Mouse (Mus musculus): Measurements from ENCODE around the gene Bach2. TPM values are rescaled to one million over a fixed set of nuclear protein-coding genes. Genes with fewer than 3 reads are reported as not detected.

Gene Bach2
- polyA plus RNA-seq, 2 experiments from 2014 or later, result 21.5 to 23.6 TPM

DNA sequence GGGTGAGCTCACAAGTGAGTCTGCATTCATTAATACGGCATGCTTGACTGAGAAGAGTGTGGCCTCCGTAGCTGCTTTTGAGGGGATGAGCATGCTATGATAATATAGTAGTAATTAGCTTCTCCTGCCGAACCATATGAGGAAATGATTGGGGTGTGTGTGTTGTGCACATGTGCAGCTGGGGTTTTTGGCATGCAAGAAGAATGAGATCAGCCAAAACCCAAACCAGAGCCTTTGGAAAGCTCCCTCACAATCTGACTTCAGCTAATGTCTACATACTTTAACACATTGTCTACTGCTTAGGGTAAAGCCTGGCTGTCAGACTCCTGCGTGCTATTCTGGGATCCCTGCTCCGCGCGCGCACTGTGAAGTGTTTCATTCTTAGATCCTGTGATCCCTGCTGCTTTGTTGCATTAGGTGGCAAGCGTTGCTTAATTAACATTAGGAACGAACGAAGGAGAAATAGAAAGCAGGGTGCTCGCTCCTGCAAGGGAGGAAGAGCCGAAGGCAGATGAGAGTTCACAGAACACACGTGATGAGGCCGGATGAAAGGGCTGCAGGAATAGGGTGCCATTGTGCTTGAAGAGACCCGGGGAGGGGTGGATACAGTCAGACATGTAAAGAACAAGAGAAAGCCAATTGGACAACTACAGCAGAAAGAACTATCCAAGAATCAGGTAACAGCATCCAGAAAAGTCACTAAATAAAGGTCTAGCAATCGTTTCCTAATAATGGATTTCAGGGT, 248.2 kb downstream of the Bach2 start:
- ATAC-seq, result no peak

GRCm38 (mm10) chr4:32489186-32489585, 250.6 kb downstream of the Bach2 start:
- no peak for ATAC-seq

GRCm38 (mm10) chr4:32491176-32491575, 252.6 kb downstream of the Bach2 start:
- no peak for ATAC-seq

DNA sequence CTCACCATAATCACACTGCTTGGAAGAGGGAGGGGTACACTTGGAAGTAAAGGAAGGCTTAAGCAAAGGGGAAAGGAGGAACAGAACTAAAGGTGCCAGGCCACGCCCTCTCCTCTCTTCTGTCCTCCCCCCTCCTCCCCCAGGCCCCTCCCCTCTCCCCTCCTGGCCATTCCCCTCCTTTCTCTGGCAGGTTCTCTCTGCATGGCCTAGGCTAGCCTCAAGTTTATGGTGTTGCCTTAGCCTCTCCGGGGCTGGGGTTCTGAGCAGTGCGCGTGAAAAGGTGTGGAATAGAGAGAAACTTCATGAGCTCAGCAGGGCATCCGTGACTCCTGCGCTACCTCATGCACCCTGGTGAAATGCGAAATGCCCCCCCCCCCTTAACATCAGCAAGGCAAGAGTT, 254.2 kb downstream of the Bach2 start:
- ATAC-seq, result no peak

- no peak for ATAC-seq
These were observed 263.2 kb downstream of the Bach2 start for GRCm38 (mm10) chr4:32501780-32502179.

DNA sequence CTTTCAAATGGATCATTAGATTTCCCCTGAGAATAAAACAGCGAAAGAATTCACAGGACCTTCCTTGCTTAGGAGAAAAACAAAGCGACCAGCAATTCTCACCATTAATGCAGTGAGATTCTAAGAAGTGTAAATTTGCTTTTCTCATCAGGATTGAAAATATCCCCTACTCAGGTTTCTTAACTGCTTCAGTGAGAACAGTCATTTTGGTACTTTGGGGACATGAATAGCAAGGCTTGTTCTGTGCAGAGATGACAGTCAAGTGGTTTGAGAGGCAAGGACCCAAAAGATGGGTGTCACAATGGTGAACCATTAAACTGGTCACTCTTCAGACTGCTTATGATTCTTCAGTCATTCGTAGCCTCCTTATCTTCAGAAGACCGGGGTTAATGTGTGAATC, 263.6 kb downstream of the Bach2 start:
- no peak for ATAC-seq

DNA sequence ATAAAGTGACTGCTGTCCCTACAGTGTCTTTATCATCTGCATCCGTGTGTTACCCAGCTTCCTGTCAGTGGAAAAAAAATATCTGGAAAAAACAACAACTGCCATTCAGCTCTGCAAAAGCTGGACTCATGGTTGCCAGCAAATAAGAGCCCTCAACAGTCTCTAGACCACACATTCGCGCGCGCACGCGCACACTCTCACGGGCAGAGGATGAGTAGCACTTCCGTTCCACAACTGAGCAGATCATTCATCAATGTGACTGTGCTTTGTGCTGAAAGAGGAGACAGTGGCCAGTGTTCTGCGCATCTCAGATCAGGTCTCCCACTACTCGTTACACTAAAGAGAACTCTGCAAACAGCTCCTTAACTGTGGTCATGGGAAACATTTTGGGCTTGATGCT, 265.6 kb downstream of the Bach2 start:
- ATAC-seq, result no peak

DNA sequence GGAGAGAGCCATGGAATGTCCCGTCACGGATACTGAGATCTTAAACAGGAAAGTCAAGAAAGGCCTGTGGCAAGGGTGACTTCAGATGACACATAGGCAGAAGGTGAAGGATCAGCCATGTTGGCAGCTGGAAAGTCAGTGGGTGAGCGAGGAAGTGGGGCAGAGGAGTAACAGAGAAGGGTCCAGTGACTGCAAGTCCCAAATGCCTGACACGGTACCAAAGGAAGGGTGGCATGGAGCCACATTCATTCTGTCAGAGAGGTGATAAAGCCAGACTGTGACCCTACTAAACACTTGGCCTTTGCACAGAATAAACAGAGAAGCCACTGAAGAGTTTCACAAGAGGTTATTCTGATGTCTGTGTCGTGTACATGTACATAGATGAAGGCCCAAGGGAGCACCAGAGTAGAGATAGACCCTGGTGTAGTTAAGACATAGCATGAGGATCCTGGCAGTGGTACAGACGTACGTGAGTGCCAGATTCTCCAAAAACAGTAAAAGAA, 267.8 kb downstream of the Bach2 start:
- no peak for ATAC-seq

DNA sequence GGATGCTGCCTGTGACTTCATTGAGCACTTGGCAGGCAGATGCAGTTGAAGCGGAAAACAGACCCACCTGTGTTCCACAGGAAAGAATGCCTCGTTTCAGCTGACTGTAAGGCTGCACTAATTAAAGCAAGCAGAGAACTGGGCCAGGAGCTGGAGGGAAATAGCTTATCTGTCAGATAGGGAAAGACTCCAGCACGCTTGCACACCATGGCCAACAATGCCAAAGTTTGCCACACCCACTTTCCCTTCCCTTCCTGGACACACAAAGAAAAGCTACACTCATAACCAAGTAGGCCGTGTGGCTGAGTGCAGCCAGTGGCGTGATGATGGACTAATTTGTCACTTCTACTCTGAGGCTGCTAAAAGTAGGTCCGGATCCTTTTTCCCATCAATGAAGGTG, 268.4 kb downstream of the Bach2 start:
- no peak for ATAC-seq

- no peak for ATAC-seq
These were observed 270.0 kb downstream of the Bach2 start for GRCm38 (mm10) chr4:32508572-32508971.

- no peak for ATAC-seq
These were observed 270.4 kb downstream of the Bach2 start for GRCm38 (mm10) chr4:32508996-32509395.

DNA sequence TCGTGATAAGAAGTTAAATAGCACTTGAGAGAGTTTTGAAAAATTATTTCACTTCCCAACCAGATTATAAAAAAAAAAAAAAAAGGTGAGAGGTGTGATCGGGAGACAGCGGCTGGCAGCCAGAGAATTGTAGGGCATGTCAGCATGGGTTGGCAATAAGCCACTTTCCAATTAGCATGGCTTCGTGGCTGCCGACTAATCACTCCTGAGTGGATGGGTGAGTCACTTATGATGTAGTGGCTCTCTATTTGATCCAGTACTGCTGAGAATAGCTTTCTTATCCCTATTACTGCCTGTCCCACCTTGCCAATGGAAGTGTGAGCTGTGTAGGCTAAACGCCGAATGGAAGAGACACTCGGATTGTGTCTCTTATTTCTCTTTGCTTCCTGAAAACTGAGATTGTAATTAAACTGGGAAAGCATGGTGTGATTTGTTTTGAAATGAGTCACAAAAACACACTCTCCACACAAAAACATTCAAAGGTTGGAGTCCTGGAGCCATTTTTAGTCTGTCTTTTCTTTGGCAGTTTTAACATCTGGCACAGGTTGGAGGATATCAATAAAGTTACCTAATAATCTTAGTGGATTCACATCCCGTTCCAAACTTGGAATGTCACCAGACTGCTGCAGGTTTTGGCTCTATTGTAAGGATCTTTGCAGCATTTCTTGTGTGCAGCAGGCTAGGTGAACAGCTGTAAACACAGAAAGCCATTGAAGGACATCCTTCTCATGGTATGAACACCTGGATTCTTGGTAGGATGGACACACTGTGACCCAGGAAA, 271.4 kb downstream of the Bach2 start:
- no peak for ATAC-seq

DNA sequence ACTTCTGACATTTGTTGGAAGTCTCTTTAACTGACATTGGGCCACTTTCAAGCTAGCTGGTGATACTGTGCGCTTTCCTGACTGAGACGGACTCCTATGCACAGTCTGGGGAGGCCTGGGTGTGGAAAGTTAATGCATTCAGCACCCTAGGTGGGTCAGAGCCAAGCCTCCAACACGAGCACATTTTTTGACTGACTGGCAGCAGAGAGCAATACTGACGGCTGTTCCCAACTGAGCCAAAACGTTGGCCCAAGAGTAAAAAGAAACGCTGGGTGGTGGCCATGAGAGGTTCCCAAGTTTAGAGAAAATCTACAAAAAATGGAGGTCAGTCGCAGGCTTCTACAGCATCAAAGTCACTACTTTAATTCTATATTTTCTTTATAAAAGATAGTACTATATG, 272.3 kb downstream of the Bach2 start:
- ATAC-seq, result no peak

DNA sequence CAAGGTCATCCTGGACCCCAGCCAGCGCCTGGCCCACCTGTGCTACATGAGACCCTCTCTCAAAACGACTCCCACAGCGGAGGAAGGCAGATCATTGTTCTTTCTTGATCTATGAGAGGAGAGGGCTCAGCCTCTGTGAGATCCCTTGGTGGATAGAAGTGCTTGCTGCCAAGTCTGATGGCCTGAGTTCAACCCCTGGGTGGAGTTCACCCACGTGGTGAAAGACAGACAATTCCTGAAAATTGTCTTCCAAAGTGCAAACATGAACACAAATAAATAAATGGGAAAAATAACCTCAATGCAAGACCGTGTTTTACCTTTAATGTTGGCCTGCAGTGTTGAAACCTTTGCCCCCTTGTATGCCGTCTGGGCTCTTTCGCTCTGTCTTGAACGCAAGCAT, 277.5 kb downstream of the Bach2 start:
- no peak for ATAC-seq

DNA sequence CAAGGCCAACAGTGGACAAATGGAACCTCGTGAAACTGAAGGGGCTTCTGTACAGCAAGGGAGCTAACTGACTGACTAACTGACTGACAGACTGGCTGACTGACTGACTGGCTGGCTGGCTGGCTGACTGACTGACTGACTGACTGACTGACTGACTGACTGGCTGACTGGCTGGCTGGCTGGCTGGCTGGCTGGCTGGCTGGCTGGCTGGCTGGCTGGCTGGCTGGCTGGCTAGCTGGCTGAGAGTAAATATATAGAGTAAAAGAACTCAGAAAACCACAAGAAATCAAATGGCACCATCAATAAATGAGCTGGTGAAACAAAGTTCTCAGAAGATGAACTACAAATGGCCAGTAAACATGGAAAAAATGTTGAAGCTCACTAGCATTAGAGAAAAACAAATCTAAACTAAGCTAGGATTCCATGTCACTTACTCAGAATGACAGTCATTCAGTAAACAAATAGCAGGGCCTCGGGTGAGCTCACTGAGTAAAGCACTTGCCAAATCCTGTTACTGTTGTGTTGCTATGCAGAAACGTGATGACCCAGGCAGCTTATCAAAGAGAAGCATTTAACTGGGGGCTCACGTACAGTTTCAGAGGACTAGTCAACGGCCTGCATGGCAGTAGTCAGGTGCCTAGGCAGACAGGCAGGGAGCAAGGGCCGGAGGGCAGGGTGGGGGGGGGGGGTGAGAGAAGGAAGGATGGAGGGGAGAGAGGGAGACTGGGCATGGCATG, 280.4 kb downstream of the Bach2 start:
- ATAC-seq, result no peak

GRCm38 (mm10) chr4:32520628-32521360, 282.2 kb downstream of the Bach2 start:
- no peak for ATAC-seq

GRCm38 (mm10) chr4:32521361-32521740, 282.7 kb downstream of the Bach2 start:
- ATAC-seq, result no peak

DNA sequence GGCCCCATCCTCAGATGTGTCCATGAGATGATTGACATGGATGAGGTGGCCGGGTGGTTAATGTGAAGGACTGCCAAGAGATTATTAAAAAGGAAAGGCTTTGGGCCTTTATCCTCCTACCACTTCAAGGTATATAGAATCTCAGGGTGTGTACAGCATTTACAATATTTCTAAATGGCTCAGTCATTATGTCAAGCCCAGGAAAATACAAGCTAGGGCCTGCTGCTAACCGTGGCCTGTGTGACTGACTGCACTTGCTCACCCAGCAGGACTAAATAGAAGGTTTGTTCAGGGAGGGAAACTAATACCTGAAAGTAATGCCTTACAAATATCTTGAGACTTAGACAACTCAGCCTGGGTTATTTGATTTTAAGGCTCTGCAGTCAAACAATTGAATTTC, 283.4 kb downstream of the Bach2 start:
- ATAC-seq, result no peak

DNA sequence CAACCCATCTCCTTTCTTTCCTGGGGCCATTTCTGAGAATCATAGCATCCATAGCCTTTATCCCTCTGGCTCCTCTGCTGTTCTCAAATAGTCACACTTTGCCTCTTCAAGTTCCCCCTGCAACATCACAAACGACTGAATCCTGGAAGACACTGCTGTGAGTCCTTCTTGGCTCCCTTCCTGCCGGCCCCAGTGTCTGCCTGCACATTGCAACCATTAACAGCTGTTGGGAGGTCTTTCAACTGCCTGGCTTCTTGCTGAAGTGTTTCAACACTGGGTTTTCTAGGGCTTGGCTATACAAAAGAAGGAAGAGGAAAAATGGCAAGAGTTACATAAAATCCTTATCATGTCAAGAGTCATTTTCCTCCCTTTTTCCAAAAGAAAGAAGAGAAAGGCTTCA, 285.7 kb downstream of the Bach2 start:
- ATAC-seq, result no peak

DNA sequence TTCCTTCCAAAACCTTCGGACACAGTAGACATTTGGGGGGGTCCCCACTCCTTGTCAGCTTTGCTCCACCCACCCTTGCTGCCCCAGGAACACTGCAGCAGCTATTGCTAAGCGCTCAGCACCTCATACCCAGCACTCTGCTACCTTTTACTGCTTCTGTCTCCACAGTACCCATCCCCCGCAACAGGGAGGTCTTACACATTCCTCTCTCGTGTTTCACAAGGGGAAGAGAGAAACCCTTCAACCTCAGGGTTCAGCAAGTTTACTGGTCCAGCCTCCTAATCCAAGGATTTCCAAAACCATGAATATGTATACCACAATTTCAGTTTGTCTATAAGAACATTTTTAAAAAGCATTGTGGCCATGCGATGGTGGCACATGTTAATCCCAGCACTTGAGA, 286.4 kb downstream of the Bach2 start:
- ATAC-seq, result no peak

DNA sequence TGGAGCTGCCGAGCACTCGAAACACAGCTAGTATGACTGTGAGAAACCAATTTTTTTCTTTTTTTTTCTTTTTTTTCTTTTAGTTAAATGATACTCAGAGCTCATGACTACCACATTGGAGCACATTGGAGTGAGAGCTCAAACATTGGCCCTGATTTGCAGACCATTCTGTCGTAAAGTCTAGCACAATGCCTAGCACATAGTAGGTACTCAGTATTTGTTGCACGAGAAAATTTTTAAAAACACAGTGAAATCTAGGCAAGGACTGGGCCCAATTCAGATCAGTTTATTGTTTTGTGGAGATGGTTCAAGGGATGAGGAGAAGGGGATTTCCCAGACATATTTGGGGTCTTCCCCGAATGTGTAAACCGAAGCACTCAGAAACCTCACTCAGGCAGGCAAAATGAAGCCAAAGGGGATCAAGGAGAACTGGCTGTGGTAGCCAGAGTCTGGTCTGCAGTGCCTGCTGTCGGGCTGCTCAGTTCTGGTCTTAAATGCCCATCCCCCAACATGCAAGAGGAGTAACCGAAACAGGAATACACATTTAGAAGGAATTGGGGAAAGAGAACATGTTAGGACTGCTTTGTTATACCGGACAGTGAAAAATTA, 287.7 kb downstream of the Bach2 start:
- ATAC-seq, result no peak

GRCm38 (mm10) chr4:32529443-32529995, 290.9 kb downstream of the Bach2 start:
- no peak for ATAC-seq

Measured in CD4-positive, CD25-positive, alpha-beta regulatory T cell, adult 4 months (primary cell).